Mouse (Mus musculus) forebrain, embryonic 13.5 days (tissue): ENCODE results near the gene Leng1. TPM values are rescaled to one million over a fixed set of nuclear protein-coding genes. Genes with fewer than 3 reads are reported as not detected.
A peak's percentile ranks its signal among the peaks of the same experiment; 100 is the strongest.

Experiments used
- ATAC-seq: fragments of 200-750 bp; cut with Nextera tagmentation; 2 replicates; pipeline ENCODE4 v1.8.0; 2017
- H3K27ac ChIP-seq: fragments of 300-500 bp; sonication (generic); 2 replicates; pipeline ENCODE4 v1.5.1; 2015; ENCODE audit warnings: inconsistent platforms, mild to moderate bottlenecking, moderate library complexity
- H3K27me3 ChIP-seq: fragments of 300-500 bp; sonication (generic); 2 replicates; pipeline ENCODE4 v1.6.1; 2015; ENCODE audit warnings: mild to moderate bottlenecking, inconsistent platforms
- H3K36me3 ChIP-seq: fragments of 300-500 bp; sonication (generic); 2 replicates; pipeline ENCODE4 v1.6.1; 2015; ENCODE audit warnings: mild to moderate bottlenecking, inconsistent platforms; ENCODE audit not compliant: poor library complexity, severe bottlenecking
- H3K4me1 ChIP-seq: fragments of 300-500 bp; sonication (generic); 2 replicates; pipeline ENCODE4 v1.6.1; 2015; ENCODE audit warnings: inconsistent platforms
- H3K4me2 ChIP-seq: fragments of 300-500 bp; sonication (generic); 2 replicates; pipeline ENCODE4 v1.6.1; 2015; ENCODE audit warnings: inconsistent platforms, mild to moderate bottlenecking, moderate library complexity
- H3K4me3 ChIP-seq: fragments of 300-500 bp; sonication (generic); 2 replicates; pipeline ENCODE4 v1.5.1; 2015; ENCODE audit warnings: mild to moderate bottlenecking, inconsistent platforms
- H3K9ac ChIP-seq: fragments of 300-500 bp; sonication (generic); 2 replicates; pipeline ENCODE4 v1.6.1; 2015; ENCODE audit warnings: mild to moderate bottlenecking, inconsistent platforms
- H3K9me3 ChIP-seq: fragments of 300-500 bp; sonication (generic); replicated peaks from 2 replicates; pipeline ENCODE4 v1.6.1; 2016; ENCODE audit warnings: inconsistent platforms
- WGBS: fragments of 180-500 bp; shearing (Covaris S2); methylation state at CpG from one replicate; pipeline ENCODE4 v1.1.7; 2015; 5-methylcytosine and 5-hydroxymethylcytosine counted together
- microRNA-seq: library from miRNA; unstranded; fragments of <30 nt; microRNA quantifications from one replicate; pipeline ENCODE4, GENCODE M21; 2016
- polyA plus RNA-seq: library from polyadenylated mRNA; unstranded; fragments of >200 nt; fragmentation: Nextera tagmentation; extraction: Ambion mirVana; gene quantifications from 2 replicates; pipeline ENCODE4 v1.2.1, GENCODE M21; 2015

Gene Leng1
- polyA plus RNA-seq, 1 experiment from 2014 or later: 19.2 TPM

GRCm38 (mm10) chr7:3616057-3616388 is 49.6 kb downstream of the Leng1 start, which contains the start of gene Oscar:
Gene Oscar, minus strand, starts transcription at chr7:3616157.
- H3K27ac ChIP-seq: no peak within 1 kb of the TSS
- WGBS: 87% methylated on average over 4 of the region's 4 CpGs

GRCm38 (mm10) chr7:3614021-3614420 is 51.6 kb downstream of the Leng1 start:
- no peak for ATAC-seq
- Histone ChIP-seq H3K9me3 (no peaks in the 10 kb centered on the region), H3K4me3 (no peak overlapping the region), H3K4me2 (no peak overlapping the region), H3K27me3 (no peaks in the 10 kb centered on the region; the same call in 1 of the 2 replicates), H3K4me1 (peaks cover 10% of the 10 kb centered on the region), H3K36me3 (peaks cover 2% of the 10 kb centered on the region; the same call in 1 of the 2 replicates), H3K9ac (no peak overlapping the region), H3K27ac (no peak overlapping the region)
- WGBS: 87% methylated on average over 3 of the region's 3 CpGs

More at GRCm38 (mm10) chr7:3616057-3616388, 49.6 kb downstream of the Leng1 start, which contains the start of gene Oscar:
- Histone ChIP-seq H3K36me3 (peaks cover 22% of the 10 kb centered on the region), H3K4me3 (peak within 1 kb of the TSS; percentile 79; the same call in 1 of the 2 replicates), H3K9ac (no peak within 1 kb of the TSS), H3K4me2 (peak within 1 kb of the TSS; percentile 76), H3K9me3 (no peaks in the 10 kb centered on the region), H3K27me3 (no peaks in the 10 kb centered on the region; the same call in 1 of the 2 replicates), H3K4me1 (peaks cover 10% of the 10 kb centered on the region)
- ATAC-seq: no peak

GRCm38 (mm10) chr7:3611006-3611405 is 54.6 kb downstream of the Leng1 start:
- WGBS: 89% methylated on average over 13 of the region's 13 CpGs
- no peaks in the 10 kb centered on the region for H3K4me1 ChIP-seq
- no peak overlapping the region for H3K4me2 ChIP-seq
- ATAC-seq: no peak
- H3K9me3 ChIP-seq: no peaks in the 10 kb centered on the region
- H3K27me3 ChIP-seq: no peaks in the 10 kb centered on the region; the same call in 1 of the 2 replicates
- H3K4me3 ChIP-seq: no peak overlapping the region
- H3K27ac ChIP-seq: no peak overlapping the region
- no peak overlapping the region for H3K9ac ChIP-seq
- H3K36me3 ChIP-seq: no peaks in the 10 kb centered on the region

GRCm38 (mm10) chr7:3610437-3610836 is 55.2 kb downstream of the Leng1 start:
- Histone ChIP-seq H3K4me2 (no peak overlapping the region), H3K4me3 (no peak overlapping the region), H3K36me3 (no peaks in the 10 kb centered on the region), H3K27me3 (no peaks in the 10 kb centered on the region; the same call in 1 of the 2 replicates), H3K27ac (no peak overlapping the region), H3K4me1 (no peaks in the 10 kb centered on the region), H3K9me3 (no peaks in the 10 kb centered on the region), H3K9ac (no peak overlapping the region)
- 93% methylated on average over 3 of the region's 3 CpGs for WGBS
- ATAC-seq: no peak

Small RNA genes within 50 kb of the gene (microRNA-seq; reads per million reads assigned to microRNA genes)
- 2.4 reads per million for gene Mir3572

Other genes starting within 250 kb of the Leng1 start
- gene Cacng6, start 241.6 kb downstream of the Leng1 start, polyA plus RNA-seq: not detected in 2 replicates
- not detected in 2 replicates for gene Tarm1, start 163.2 kb downstream of the Leng1 start, polyA plus RNA-seq
- gene Oscar, start 49.7 kb downstream of the Leng1 start, polyA plus RNA-seq: 0.27 and 0.34 TPM in 2 replicates
- gene Ndufa3, start 48.5 kb downstream of the Leng1 start, polyA plus RNA-seq: 452 and 481 TPM in 2 replicates
- gene Tfpt, start 35.9 kb downstream of the Leng1 start, polyA plus RNA-seq: 31.3 and 33.1 TPM in 2 replicates
- 134 and 149 TPM in 2 replicates for gene Prpf31, start 35.9 kb downstream of the Leng1 start, polyA plus RNA-seq
- 55.3 and 56.3 TPM in 2 replicates for gene Cnot3, start 20.6 kb downstream of the Leng1 start, polyA plus RNA-seq
- 2.1 and 3.4 TPM in 2 replicates for gene Tmc4, start 11.7 kb upstream of the Leng1 start, polyA plus RNA-seq
- 227 and 236 TPM in 2 replicates for gene Tsen34, start 27.0 kb upstream of the Leng1 start, polyA plus RNA-seq
- 36.2 and 41.6 TPM in 2 replicates for gene Mboat7, start 27.7 kb upstream of the Leng1 start, polyA plus RNA-seq
- 1,199 and 1,336 TPM in 2 replicates for gene Rps9, start 38.2 kb upstream of the Leng1 start, polyA plus RNA-seq
- gene Pirb, start 54.6 kb upstream of the Leng1 start, polyA plus RNA-seq: 0.18 and 0.19 TPM in 2 replicates
- gene Gm15448, start 159.8 kb upstream of the Leng1 start, polyA plus RNA-seq: not detected in 2 replicates
- gene Pira2, start 179.2 kb upstream of the Leng1 start, polyA plus RNA-seq: not detected in 2 replicates
- not detected in 2 replicates for gene Gm14548, start 232.3 kb upstream of the Leng1 start, polyA plus RNA-seq
- gene Lilra6, start 249.7 kb upstream of the Leng1 start, polyA plus RNA-seq: not detected in 2 replicates